Mouse (Mus musculus) adrenal gland, adult 18-20 months (tissue): ENCODE measurements around the gene H6pd. TPM values are rescaled to one million over a fixed set of nuclear protein-coding genes. Genes with fewer than 3 reads are reported as not detected.

ENCODE experiments used
- DNase-seq, 2 experiments: peaks; one replicate each; pipeline ENCODE4 v3.0.0; 2021 to 2022; ENCODE audit warnings: low spot score in 2 of 2
- total RNA-seq, 2 experiments: library from RNA; stranded (reverse); gene quantifications; 1 replicate in 1 of 2; 2 replicates in 1 of 2; pipeline ENCODE4 v1.2.3; 2021

The H6pd gene
- total RNA-seq, 2 experiments from 2014 or later = 122 to 137 TPM

DNA sequence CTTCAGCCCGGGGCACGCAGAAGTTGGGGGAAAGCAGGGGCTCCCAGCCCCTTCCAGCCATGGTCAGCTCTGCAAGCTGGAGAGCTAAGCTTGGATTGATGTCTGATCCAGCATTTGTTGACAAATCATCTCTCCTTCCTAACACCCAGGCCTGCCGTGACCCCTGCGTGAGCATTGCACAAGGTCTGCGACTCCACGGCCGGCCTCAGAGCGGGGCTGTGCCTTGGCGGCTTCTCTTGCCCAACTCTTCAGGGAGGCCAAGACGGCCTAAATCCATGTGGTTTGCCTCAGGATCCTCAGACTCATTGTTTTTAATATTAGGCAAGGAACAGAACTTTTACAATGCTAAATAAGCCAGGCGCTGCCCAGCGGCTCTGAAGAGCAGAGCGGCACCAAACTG, 57.6 kb downstream of the H6pd start:
- no peak for DNase-seq

DNA sequence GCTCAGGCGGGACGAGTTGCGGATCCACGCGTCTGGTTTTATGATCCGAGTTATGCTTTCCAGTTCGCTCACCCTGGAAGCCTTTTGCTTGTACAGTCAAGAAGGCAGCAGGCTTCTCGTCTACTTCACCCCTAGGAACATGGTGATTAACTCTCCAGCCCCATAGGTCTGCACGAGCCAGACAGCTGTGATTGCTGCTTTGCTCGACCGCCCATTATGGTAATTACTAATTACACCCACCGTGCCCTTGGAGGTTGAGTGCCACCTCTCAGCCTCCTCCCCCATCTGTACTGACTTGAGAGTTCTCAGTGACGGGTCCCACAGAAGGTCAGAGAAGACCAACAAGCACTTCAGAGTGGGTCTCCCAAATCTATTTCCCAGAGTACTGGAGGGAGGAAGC, 59.1 kb downstream of the H6pd start:
- no peak for DNase-seq

DNA sequence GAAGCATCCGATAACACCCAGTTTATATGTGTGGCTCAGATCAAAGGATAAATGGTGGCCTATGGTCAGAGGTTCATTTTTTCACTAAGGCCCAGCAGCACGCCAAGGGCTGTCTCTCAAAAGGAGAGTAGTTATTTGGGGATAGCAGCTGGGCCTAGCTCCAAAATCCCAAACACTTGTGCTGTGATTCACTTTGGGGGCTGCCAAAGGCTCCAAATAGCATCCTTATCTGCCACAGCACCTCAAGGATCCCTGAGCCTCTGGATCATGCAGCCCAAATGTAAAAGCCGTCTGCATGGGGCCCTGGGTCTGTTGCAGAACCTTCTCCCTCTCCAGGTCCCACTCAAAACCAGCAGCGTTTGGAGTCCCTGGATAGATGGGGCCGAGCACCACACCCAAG, 60.7 kb downstream of the H6pd start:
- no peak for DNase-seq

DNA sequence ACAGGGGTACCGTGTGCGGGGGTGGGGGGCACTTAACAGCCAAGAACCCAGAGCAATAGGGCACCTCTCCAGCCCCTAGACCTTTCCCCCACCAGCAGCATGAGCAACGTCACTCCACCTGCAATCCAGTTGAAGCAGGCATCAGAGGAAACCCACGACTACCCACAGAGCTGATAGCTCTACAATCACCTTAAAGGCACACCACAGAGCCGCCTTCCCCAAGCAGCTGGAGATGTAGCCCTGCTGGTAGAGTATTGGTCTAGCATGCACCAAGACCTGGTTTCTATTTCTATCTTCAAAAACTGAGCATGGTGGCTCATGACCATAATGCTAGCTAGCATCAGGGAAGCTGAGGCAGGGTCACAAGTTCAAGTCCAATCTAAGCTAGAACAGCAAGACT, 61.4 kb downstream of the H6pd start:
- DNase-seq = no peak

DNA sequence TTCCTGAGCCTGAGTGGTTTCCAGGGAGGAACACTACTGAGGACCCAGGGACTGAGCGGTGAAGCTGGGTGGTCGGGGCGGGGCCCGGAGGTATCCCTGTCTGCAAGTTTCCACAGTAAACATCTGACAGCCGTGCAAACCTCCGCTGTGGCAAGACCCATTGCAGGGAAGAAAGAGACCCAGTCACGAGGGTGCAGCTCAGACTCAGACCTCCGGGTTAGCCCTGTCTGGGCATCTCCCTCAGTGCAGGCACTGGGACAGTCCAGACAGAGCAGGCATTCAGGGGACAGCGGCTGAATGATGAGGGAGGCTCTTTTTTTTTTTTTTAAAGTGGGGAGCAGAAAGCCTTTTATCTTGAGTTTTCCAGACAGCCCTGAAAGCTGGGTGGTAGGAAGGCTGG, 63.6 kb downstream of the H6pd start:
- no peak for DNase-seq

DNA sequence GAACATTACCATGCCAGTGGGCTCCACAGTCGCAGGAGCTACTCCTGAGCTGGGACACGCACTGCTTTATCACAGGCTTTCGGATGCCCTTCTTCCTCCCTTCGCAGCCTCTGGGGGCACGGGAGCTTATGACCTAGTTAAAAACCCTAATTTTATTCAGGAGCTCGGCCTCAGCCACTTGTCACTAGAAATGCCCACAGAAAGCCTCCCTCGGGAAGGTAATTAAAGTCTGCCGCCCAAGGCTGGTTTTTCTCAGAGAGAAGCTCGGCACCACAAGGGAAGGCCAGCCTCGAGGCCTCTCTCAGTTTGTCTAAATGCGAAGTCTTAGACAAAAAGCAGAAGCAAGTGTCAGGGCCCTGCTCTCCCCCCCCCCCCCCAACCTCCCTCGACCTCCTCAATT, 64.6 kb downstream of the H6pd start:
- DNase-seq = no peak

DNA sequence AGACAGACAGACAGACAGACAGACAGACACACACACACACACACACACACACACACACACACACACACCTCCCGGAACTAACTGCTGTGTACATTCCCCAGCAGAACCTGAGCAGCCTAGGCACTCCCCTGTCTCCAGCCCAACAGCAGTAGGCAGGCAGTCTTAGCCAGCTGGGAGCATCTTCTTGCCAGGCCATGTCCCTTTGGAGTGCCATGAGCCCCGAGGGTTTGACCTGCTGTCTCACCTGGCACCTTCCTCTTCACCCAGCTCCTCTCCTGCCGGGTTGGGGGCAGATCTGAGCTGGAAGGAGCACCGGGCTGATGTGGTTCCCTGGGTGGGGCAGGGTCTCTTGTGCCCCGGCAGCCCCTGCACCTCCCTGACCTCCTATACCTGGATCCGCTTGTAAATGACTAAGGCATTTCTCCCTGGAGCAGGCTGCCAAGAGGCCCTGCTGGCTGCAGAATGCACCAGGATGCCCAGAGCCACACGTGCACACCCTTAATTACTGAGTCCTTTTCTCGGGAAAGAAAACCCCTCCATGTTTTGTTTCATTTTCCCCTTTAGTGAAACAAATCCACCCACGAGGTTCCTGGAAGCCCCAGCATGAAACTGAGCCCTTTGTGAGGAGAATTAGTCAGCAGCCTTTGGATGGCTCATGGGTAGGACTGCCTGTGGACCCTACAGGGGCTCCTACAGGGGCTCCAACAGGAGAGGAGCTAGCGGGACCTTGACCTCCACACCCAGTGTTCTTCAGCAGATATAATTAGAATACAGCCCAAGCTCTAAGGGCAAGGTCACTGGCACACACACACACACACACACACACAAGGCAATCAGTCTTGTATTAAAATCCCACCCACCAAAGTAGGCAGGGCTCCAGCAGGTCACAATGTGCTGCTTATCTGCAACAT, 65.7 kb downstream of the H6pd start:
- no peak for DNase-seq

DNA sequence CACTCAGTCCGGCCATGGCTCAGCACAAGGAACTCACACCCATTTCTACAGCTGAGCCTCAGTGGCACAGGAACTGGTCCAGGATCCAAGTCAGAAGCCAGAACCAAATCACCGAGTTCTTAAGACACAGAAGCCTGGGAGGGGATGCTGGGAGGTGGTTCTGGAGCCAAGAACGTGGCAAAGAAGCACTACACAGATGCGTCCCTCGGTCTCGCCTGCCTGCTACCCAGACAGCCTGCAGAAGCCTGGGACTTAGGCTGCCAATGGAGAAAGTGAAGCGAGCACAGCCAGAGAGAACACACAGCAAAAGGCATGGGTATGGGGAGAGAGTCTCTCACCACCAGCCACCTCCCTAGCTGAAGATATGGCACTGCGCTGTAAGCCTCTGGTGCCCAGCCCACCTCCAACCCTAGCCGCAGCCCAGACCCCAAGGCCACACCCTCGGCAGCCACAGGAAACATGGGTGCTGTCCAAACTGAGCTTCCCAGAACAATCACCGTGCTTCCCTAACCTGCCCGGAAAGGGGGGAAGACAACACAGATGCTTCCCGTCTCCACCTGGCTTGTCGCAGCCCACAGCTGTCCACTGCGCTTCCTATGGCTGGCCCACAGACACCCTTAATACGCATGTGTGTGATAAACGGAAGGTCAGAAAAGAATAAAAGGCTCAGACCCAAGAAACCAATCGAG, 67.6 kb downstream of the H6pd start:
- DNase-seq = no peak

DNA sequence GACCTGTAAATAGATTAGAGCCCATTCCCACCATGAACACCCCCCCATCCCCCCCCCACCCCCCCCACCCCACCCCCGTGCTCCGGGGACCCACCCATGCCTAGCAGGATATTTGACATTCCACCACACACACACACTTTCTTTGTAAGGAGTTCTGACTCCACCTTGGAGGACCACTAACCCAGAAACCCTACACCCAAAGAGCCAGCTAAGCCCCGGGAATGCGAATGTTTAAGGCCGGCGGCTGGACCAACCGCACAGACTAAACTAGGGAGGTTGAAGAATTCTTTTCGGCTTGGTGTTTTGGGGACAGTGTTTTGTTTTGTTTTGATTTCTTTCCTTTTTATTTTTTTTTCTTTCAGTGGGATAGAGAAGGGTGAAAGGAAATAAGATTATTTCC, 70.1 kb downstream of the H6pd start:
- DNase-seq = no peak

DNA sequence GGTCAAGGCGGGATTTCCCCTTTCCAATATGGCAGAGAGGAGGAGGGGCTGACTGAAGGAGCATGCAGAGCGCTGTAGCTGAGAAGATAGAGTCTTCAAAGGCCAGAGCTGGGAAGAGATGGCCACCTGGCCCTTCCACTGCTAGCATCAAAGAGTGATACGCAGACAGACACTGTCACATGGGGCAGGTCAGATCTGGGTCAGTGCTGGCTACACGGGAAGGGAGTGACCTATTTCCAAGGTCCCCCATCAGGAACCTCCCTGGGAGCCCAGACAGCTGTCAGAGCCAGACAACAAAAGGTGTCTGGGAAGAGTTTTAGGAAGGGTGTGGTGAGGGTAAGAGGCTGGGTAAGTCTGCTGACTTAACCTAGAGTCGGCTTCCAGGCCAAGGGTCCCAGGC, 71.9 kb downstream of the H6pd start:
- DNase-seq = no peak

DNA sequence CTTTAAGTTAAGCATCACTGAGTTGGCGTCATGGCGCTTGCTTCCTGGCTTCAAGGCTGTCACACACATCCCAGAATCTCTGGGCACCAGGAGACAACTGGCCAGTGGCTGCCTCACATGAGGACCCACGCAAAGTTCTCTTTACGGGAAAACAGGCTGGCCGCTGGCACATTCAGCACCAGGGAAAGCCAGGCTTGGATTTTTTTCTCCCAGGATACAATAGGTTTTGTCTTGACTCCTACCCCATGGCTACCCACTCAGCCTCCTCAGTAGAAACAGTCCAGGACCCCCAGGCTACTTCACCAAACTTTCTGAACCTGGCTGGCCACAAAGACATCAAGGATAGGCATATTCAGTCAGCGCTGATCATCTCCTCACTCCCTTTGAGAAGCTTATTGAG, 73.4 kb downstream of the H6pd start:
- DNase-seq = no peak

DNA sequence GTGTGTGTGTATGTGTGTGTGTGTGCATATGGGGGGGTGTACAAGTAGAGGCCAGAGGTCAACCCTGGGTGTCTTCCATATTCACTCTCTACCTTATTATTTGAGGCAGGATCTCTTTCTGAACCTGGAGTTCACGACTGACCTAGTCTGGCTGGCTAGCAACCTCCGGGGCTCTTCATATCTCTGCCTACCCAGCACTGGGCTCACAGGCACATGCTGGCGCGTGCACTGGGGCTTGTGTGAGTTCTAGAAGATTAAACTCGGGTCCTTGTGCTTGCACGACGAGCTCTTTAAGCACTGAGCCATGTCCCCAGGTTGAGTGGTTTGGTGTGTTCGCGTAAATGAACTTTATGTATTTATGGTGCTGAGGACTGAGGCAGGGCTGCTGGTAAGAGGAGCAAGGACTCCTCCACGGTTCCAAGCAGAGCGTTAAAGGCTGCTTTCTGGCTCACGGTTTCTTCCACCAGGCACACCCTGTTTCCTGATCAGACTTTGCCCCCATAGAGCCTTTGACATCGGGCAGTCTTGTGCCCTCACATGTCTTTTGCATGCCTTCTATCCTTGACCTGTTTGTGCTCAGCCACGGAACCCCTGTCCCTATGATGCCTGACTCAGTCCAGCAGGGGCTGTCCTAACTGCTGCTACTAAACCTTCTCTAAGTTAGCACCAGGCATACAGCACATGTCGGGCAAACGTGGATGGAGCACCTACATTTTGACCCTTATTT, 75.1 kb downstream of the H6pd start:
- DNase-seq = no peak

DNA sequence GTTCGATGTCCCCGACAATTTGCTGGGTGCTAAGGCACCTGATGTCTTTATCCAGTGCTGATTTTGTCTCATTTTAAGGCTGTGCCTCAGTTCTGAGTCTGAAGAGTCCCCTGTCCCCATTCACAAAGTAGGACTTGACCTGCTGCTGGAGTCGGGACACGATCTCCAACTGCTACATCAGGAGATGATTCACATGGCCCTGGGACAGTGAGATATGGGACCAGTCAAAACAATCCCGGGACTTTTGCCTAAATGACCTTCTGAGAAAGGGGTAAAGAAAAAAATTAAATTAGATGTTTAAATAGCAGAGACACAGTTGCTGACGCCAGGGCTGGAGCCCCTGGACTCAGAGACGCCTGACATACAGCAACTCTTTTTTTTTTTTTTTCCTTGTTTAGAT, 75.8 kb downstream of the H6pd start:
- DNase-seq = no peak

DNA sequence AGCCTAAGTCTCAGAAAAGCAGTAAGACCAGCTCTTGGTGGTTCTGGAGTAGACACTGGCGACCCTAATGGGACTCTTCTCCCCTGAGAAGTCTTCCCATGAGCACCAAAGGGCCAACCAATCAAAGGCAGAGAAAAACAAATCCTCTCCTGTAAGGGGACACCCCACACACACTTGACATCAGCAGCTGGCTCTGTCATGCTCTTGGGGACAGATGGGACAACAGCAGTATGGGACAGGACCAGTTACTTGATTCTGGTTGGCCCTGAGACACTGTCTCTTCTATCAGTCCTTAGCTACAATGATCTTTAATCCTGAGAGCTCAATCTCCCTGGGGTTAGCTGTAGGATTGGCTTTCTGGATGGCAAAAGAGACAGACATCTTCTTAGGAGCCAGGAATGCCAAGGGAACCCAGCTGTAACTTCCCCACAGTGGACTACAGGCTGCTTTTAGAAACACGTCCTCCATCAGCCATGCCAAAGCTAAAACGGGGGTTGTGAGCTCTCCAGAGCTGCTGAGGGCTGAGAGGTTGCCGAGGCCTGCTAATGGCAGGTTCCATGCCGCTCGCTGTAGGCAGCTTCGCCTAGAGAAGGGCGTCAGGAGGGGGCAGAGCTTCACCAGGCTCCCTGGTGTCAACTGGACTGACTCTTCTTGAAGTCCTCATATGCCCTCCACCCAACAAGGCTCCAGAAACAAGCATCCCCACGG, 76.6 kb downstream of the H6pd start:
- no peak for DNase-seq

DNA sequence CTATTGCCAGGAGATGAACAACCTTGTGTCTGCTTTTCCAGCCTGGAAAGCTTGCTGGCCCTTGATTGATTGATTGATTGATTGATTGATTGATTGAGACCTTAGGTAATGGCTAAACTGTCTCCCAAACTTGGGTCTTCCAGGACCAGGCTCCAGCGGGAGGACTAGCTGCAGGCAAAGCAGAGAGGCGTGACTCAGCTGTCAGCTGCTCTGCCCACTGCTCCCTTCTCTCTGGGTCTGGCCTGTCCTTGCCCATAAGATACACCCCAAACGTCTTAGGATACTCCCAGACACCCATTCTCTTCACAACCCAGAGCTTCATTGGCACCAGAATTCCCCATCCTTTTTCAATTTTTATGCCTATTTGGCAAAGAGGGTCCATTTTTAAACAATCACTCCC, 78.1 kb downstream of the H6pd start:
- no peak for DNase-seq

Other genes starting within 250 kb of the H6pd start
- gene Slc25a33, start 234.7 kb downstream of the H6pd start, total RNA-seq = 10 to 100 TPM; 16.3 to 24.3 TPM
- 10 to 100 TPM; 19.5 to 22.1 TPM for gene Spsb1, start 54.0 kb downstream of the H6pd start, total RNA-seq
- 1 to 10 TPM; 1.1 to 1.6 TPM for gene Gpr157, start 78.3 kb upstream of the H6pd start, total RNA-seq
- gene Slc2a5, start 110.3 kb upstream of the H6pd start, total RNA-seq = 10 to 100 TPM in 1 of 2 experiments, 1 to 10 TPM in 1; 5.9 to 30.2 TPM
- not detected for gene Slc2a7, start 139.9 kb upstream of the H6pd start, total RNA-seq
- 1 to 10 TPM; 1.4 to 2.5 TPM for gene Car6, start 192.3 kb upstream of the H6pd start, total RNA-seq
- 100 to 1,000 TPM; 471 to 935 TPM for gene Eno1, start 227.7 kb upstream of the H6pd start, total RNA-seq